Mouse (Mus musculus) layer of hippocampus, adult 8-10 months (tissue): Measurements from ENCODE around the gene Vmn1r42. TPM values are rescaled to one million over a fixed set of nuclear protein-coding genes. Genes with fewer than 3 reads are reported as not detected.
"Not testable (repeated sequence)": the region's sequence is repeated elsewhere in the genome, so short reads cannot be mapped to it uniquely, and the experiment has no call there.

Experiments used
- DNase-seq, 2 experiments: peaks; one replicate each; pipeline ENCODE4 v3.0.0; 2022; ENCODE audit warnings: low spot score in 2 of 2
- total RNA-seq, 4 experiments: library from RNA; stranded (reverse); gene quantifications; 2 replicates each; pipeline ENCODE4 v1.2.4; 2022

Vmn1r42 gene
- not detected for total RNA-seq

GRCm38 (mm10) chr6:89876313-89876712 is at the start of gene Vmn1r42, which contains the start of gene Vmn1r43:
Gene Vmn1r42 (minus strand): TSS chr6:89876413.
Gene Vmn1r43 (minus strand): TSS chr6:89876413.
- DNase-seq = not testable (repeated sequence)

- no peak for DNase-seq
These were observed 7.6 kb upstream of the Vmn1r42 start for GRCm38 (mm10) chr6:89883812-89884211.

- DNase-seq = no peak
These were observed 7.1 kb upstream of the Vmn1r42 start, which contains the start of gene Vmn1r44 for GRCm38 (mm10) chr6:89883360-89883759. Gene Vmn1r44 (plus strand): TSS chr6:89883660.

GRCm38 (mm10) chr6:89880867-89881266 is 4.7 kb upstream of the Vmn1r42 start:
- no peak for DNase-seq

- no peak for DNase-seq
These were observed 750 bp upstream of the Vmn1r42 start for GRCm38 (mm10) chr6:89876963-89877362.

GRCm38 (mm10) chr6:89867976-89868375 is 8.2 kb downstream of the Vmn1r42 start:
- DNase-seq = no peak

GRCm38 (mm10) chr6:89867276-89867675 is 8.9 kb downstream of the Vmn1r42 start:
- no peak for DNase-seq

GRCm38 (mm10) chr6:89863792-89864191 is 12.4 kb downstream of the Vmn1r42 start:
- DNase-seq = no peak

- DNase-seq = no peak
These were observed 16.4 kb downstream of the Vmn1r42 start for GRCm38 (mm10) chr6:89859839-89860238.

GRCm38 (mm10) chr6:89857552-89857951 is 18.7 kb downstream of the Vmn1r42 start:
- no peak for DNase-seq

Other genes starting within 250 kb of the Vmn1r42 start
- gene Txnrd3, start 232.4 kb downstream of the Vmn1r42 start, total RNA-seq = 1 to 10 TPM; 2.9 to 6.3 (median 4.1) TPM
- gene Vmn1r40, start 168.9 kb downstream of the Vmn1r42 start, total RNA-seq = not detected
- not detected for gene Vmn1r41, start 135.6 kb downstream of the Vmn1r42 start, total RNA-seq
- gene Vmn1r43, start within 50 bp of the Vmn1r42 start, total RNA-seq = not detected
- not detected for gene Vmn1r44, start 7.2 kb upstream of the Vmn1r42 start, total RNA-seq
- not detected for gene Vmn1r45, start 64.2 kb upstream of the Vmn1r42 start, total RNA-seq
- gene Vmn1r46, start 92.9 kb upstream of the Vmn1r42 start, total RNA-seq = not detected
- not detected for gene Vmn1r47, start 139.7 kb upstream of the Vmn1r42 start, total RNA-seq
- gene Vmn1r48, start 160.4 kb upstream of the Vmn1r42 start, total RNA-seq = not detected
- gene Vmn1r49, start 202.1 kb upstream of the Vmn1r42 start, total RNA-seq = not detected
- not detected for gene Vmn1r50, start 225.0 kb upstream of the Vmn1r42 start, total RNA-seq
- not detected for gene Vmn1r51, start 246.2 kb upstream of the Vmn1r42 start, total RNA-seq